ENCODE assay signal across 19 mouse cellular contexts in genomic region chr1:142982994-142983393, GRCm38 (mm10).
A peak's percentile ranks its signal among the peaks of the same experiment; 100 is the strongest.
DNase-seq lines count a peak whose midpoint lies in the region; ATAC-seq lines count a peak whose summit lies in the region.
"Had no signal": no experiment of that assay in that cellular context is flagged by ENCODE, and none has a peak within 500 bp of the region (broad histone marks: within the 10 kb centered on the region; RNA-seq: fewer than 3 reads in every experiment).

No protein-coding gene starts in this region.

- peak; percentile 94 for ATAC-seq in frontal cortex, adult (ENCODE audit: low TSS enrichment)
- ATAC-seq: activated CD4-positive, CD25-positive, alpha-beta regulatory T cell, adult 4 months; CD4-positive, CD25-positive, alpha-beta regulatory T cell, adult 4 months; forebrain, embryonic 14.5 days; forebrain, embryonic 16.5 days; Patski had no signal

- intact Hi-C loops in left cerebral cortex, postnatal 14 days (cut with DNase I): no loop called here
- intact Hi-C loops in gastrocnemius, postnatal 14 days (cut with DNase I; ENCODE audit: low total_unique reads): no loop called here

- no peak for DNase-seq in frontal cortex, postnatal 14 days (ENCODE audit: low spot score in 2 of 2)
- DNase-seq in left cerebral cortex, postnatal 14 days (ENCODE audit: low spot score in 2 of 2): peak; percentile 9 to 42
- no peak for DNase-seq in left cerebral cortex, adult 8-10 months (ENCODE audit: low spot score in 2 of 2)
- peak; percentile 64 for DNase-seq in brain, adult 2 months (ENCODE audit: low read depth, low spot score)
- no peak for DNase-seq in gastrocnemius, postnatal 14 days
- DNase-seq: B cell, adult 2 months; cerebellum, adult 11 months; cerebellum, adult 18-20 months; cerebellum, adult 8-10 months; cerebellum, adult 9-11 months; cerebellum, postnatal 14 days; cerebellum, postnatal 36 days; embryo, embryonic 11 days had no signal

Comparison
In these comparisons a context has a peak if more than half of its experiments do, and no peak if none do; other contexts are left out.
1. DNase-seq: peak in left cerebral cortex, postnatal 14 days (2 of 2) and brain, adult 2 months (single experiment); none in frontal cortex, postnatal 14 days (0 of 2), left cerebral cortex, adult 8-10 months (0 of 2) and gastrocnemius, postnatal 14 days (single experiment).